Mouse (Mus musculus) CH12.LX (cell line): ENCODE results near the gene Slc16a9. TPM values are rescaled to one million over a fixed set of nuclear protein-coding genes. Genes with fewer than 3 reads are reported as not detected.

ENCODE experiments used
- DNase-seq: peaks from one replicate; pipeline ENCODE4 v3.0.0-alpha.2; 2013; ENCODE audit errors: extremely low read depth
- H3K27ac ChIP-seq: 2 replicates; pipeline ENCODE4 v1.5.1; 2012; ENCODE audit warnings: low read depth, mild to moderate bottlenecking, control low read depth, moderate library complexity; ENCODE audit not compliant: insufficient read depth
- H3K27me3 ChIP-seq: replicated peaks from 2 replicates; pipeline ENCODE3; 2012; ENCODE audit warnings: inconsistent platforms
- H3K36me3 ChIP-seq, 2 experiments: replicated peaks in 1 of 2; 2 replicates each; pipeline versions ENCODE3 to v1.6.1; 2012; ENCODE audit warnings: inconsistent platforms in 1 of 2, low read length in 1 of 2, mild to moderate bottlenecking in 1 of 2, mixed read lengths in 1 of 2, moderate library complexity in 1 of 2; ENCODE audit not compliant: control insufficient read depth in 1 of 2, insufficient read depth in 1 of 2
- H3K4me1 ChIP-seq, 2 experiments: 2 replicates each; pipeline ENCODE4 v1.6.1; 2012; ENCODE audit warnings: inconsistent platforms in 1 of 2, moderate library complexity in 1 of 2; ENCODE audit not compliant: insufficient read depth in 2 of 2, control insufficient read depth in 1 of 2
- H3K4me2 ChIP-seq: 2 replicates; pipeline ENCODE4 v1.6.1; 2012; ENCODE audit warnings: low read depth, mild to moderate bottlenecking, control low read depth; ENCODE audit not compliant: poor library complexity, insufficient read depth, severe bottlenecking
- H3K4me3 ChIP-seq, 3 experiments: fragments of 150-350 bp in 1 of 3; sonication (generic) in 1 of 3; replicated peaks in 1 of 3; 2 replicates each; pipeline versions ENCODE3 to v1.5.1; 2011 to 2012; ENCODE audit warnings: low read depth in 2 of 3, low read length in 2 of 3, mild to moderate bottlenecking in 2 of 3, moderate library complexity in 2 of 3, control low read depth in 1 of 3, improper control_type of control experiment in 1 of 3, inconsistent platforms in 1 of 3, mixed read lengths in 1 of 3; ENCODE audit not compliant: poor library complexity in 1 of 3
- H3K79me2 ChIP-seq: replicated peaks from 2 replicates; pipeline ENCODE4 v1.6.1; 2012; ENCODE audit warnings: mild to moderate bottlenecking, moderate library complexity; ENCODE audit not compliant: control insufficient read depth, poor library complexity, insufficient read depth, severe bottlenecking; ENCODE audit errors: extremely low read depth
- H3K9ac ChIP-seq: 2 replicates; pipeline ENCODE4 v1.6.1; 2012; ENCODE audit warnings: low read depth, mild to moderate bottlenecking, control low read depth, moderate library complexity; ENCODE audit not compliant: insufficient read depth
- H3K9me3 ChIP-seq: replicated peaks from 2 replicates; pipeline ENCODE3; 2012; ENCODE audit warnings: low read length, inconsistent platforms, mixed read lengths
- CHD1 ChIP-seq: IDR thresholded peaks from 2 replicates; pipeline ENCODE4 v1.6.1; 2012; ENCODE audit warnings: low read depth, low read length, improper control_type of control experiment, inconsistent platforms
- CTCF ChIP-seq, 2 experiments: IDR thresholded peaks in 1 of 2; conservative IDR thresholded peaks in 1 of 2; 2 replicates each; pipeline ENCODE4 v1.5.1; 2011 to 2012; ENCODE audit warnings: low read depth in 2 of 2, low read length in 2 of 2, improper control_type of control experiment in 1 of 2, inconsistent platforms in 1 of 2, mild to moderate bottlenecking in 1 of 2, moderate library complexity in 1 of 2
- ELF1 ChIP-seq: IDR thresholded peaks from 2 replicates; pipeline ENCODE4 v1.6.1; 2014; ENCODE audit warnings: low read depth, mild to moderate bottlenecking, inconsistent platforms, low read length, improper control_type of control experiment
- EP300 ChIP-seq: IDR thresholded peaks from 2 replicates; pipeline ENCODE4 v1.6.1; 2011; ENCODE audit warnings: low read length, improper control_type of control experiment
- MAFK ChIP-seq: IDR thresholded peaks from 2 replicates; pipeline ENCODE4 v1.6.1; 2011; ENCODE audit warnings: low read length, improper control_type of control experiment; ENCODE audit not compliant: insufficient replicate concordance
- MAZ ChIP-seq: IDR thresholded peaks from 2 replicates; pipeline ENCODE4 v1.6.1; 2012; ENCODE audit warnings: low read depth, mild to moderate bottlenecking, inconsistent platforms, low read length, improper control_type of control experiment, moderate library complexity
- MEF2A ChIP-seq: IDR thresholded peaks from 2 replicates; pipeline ENCODE4 v1.6.1; 2014; ENCODE audit warnings: low read depth, mild to moderate bottlenecking, inconsistent platforms, low read length, improper control_type of control experiment, borderline replicate concordance
- MYC ChIP-seq: IDR thresholded peaks from 2 replicates; pipeline ENCODE4 v1.6.1; 2011; ENCODE audit warnings: low read depth, mild to moderate bottlenecking, improper control_type of control experiment, low read length
- RCOR1 ChIP-seq: conservative IDR thresholded peaks from 2 replicates; pipeline ENCODE4 v1.6.1; 2012; ENCODE audit warnings: low read depth, mild to moderate bottlenecking, inconsistent platforms, low read length, improper control_type of control experiment
- TBP ChIP-seq: conservative IDR thresholded peaks from 2 replicates; pipeline ENCODE4 v1.6.1; 2011; ENCODE audit warnings: low read depth, low read length, improper control_type of control experiment
- UBTF ChIP-seq: IDR thresholded peaks from 2 replicates; pipeline ENCODE4 v1.6.1; 2012; ENCODE audit warnings: low read depth, mild to moderate bottlenecking, inconsistent platforms, low read length, improper control_type of control experiment, moderate library complexity
- ZMIZ1 ChIP-seq: IDR thresholded peaks from 2 replicates; pipeline ENCODE4 v1.6.1; 2012; ENCODE audit warnings: low read depth, mild to moderate bottlenecking, inconsistent platforms, low read length, improper control_type of control experiment
- dilution Hi-C: fragments of 300-500 bp; cut with MboI; formaldehyde crosslinking; loops from 2 replicates; pipeline ENCODE4 v1.14.3; 2020; ENCODE audit warnings: low sequenced_read_pairs; ENCODE audit not compliant: extremely low pct_unique_long_range_greater_than_20kb, extremely low pct_ligation_motif_present
- in situ Hi-C: fragments of 300-500 bp; cut with MboI; formaldehyde crosslinking; loops from 3 replicates; pipeline ENCODE4 v1.14.3; 2019; ENCODE audit warnings: low sequenced_read_pairs, low pct_ligation_motif_present, low pct_unique_long_range_greater_than_20kb, mixed read lengths
- polyA plus RNA-seq: library from polyadenylated mRNA; unstranded; fragments of >175 nt; gene quantifications from 2 replicates; pipeline ENCODE4 v1.2.1, GENCODE M21; 2012; ENCODE audit warnings: low read depth; ENCODE audit not compliant: insufficient read length
- total RNA-seq, 2 experiments: library from RNA; depleted of rRNA; stranded (reverse); fragments of 300-350 nt in 1 of 2; fragments of >200 nt in 1 of 2; gene quantifications; 2 replicates each; pipeline ENCODE4 v1.2.3; 2012 to 2014

Slc16a9 gene
- not detected in 2 replicates for total RNA-seq (2012; rRNA removed)
- not detected in 2 replicates for total RNA-seq (2014; rRNA removed)
- polyA plus RNA-seq: not detected in 2 replicates

GRCm38 (mm10) chr10:70244921-70245558 is at the start of gene Slc16a9:
Slc16a9 (plus strand) TSS chr10:70245100.
- Histone ChIP-seq H3K9ac (no peak within 1 kb of the TSS), H3K27me3 (no peaks in the 10 kb centered on the region), H3K36me3 (no peaks in the 10 kb centered on the region), H3K9me3 (no peaks in the 10 kb centered on the region), H3K79me2 (no peaks in the 10 kb centered on the region), H3K4me2 (no peak within 1 kb of the TSS), H3K4me3 (no peak within 1 kb of the TSS), H3K27ac (no peak within 1 kb of the TSS), H3K4me1 (peaks cover 0 to 8% of the 10 kb centered on the region in 2 experiments; a peak in 2 of 4 replicates)
- dilution Hi-C loops: no loop called here
- in situ Hi-C loops: no loop called here
- TF ChIP-seq ZMIZ1: no peak
- TF ChIP-seq MYC: no peak
- TF ChIP-seq MAZ: no peak
- TF ChIP-seq MEF2A: no peak
- TF ChIP-seq RCOR1: no peak
- no peak for TF ChIP-seq UBTF
- DNase-seq: no peak

GRCm38 (mm10) chr10:70195279-70195678 is 49.6 kb upstream of the Slc16a9 start:
- Histone ChIP-seq H3K27ac (no peak overlapping the region), H3K4me3 (no peak overlapping the region), H3K9ac (no peak overlapping the region), H3K36me3 (peaks cover 15 to 40% of the 10 kb centered on the region in 2 experiments), H3K9me3 (no peaks in the 10 kb centered on the region), H3K79me2 (no peaks in the 10 kb centered on the region), H3K4me1 (peaks cover 2 to 14% of the 10 kb centered on the region in 2 experiments; a peak in 2 of 4 replicates), H3K4me2 (no peak overlapping the region), H3K27me3 (no peaks in the 10 kb centered on the region)
- in situ Hi-C loops (loop anchor here (10.0 kb wide), 1 partner anchor 100 kb away; no protein-coding TSS in a partner anchor), dilution Hi-C loops (no loop called here)
- no peak for TF ChIP-seq TBP
- TF ChIP-seq MAFK: no peak
- no peak for TF ChIP-seq RCOR1
- TF ChIP-seq CTCF (conservative IDR thresholded peaks at IDR 0.05 in 1 of 2, IDR thresholded peaks at IDR 0.05 in 1 of 2; ENCODE audit: low read depth in 2 of 2, low read length in 2 of 2): no peak
- TF ChIP-seq EP300: no peak
- no peak for TF ChIP-seq CHD1
- no peak for DNase-seq

DNA sequence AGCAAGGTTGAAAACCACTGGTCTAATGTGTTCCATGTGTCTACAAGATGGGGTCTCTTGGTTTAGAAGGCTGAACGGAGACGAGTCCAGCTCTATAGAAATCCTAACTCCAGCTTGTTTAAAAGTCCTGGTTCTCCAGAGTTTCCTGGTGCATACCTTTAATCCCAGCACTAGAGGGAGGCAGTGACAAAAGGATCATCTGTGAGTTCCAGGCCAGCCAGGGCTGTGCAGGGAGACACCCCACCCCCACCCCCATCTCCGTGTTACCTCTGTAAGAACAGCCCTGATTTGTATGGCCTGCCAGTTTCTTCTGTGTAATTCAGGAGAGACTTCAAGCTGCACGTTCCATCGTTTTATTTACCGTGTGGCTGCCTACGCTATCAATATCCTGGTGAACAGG is 49.1 kb upstream of the Slc16a9 start:
- no peaks in the 10 kb centered on the region for H3K27me3 ChIP-seq
- H3K36me3 ChIP-seq: peaks cover 15 to 34% of the 10 kb centered on the region in 2 experiments
- H3K79me2 ChIP-seq: no peaks in the 10 kb centered on the region
- peaks cover 2 to 19% of the 10 kb centered on the region in 2 experiments; a peak in 2 of 4 replicates for H3K4me1 ChIP-seq
- TF ChIP-seq CTCF (conservative IDR thresholded peaks at IDR 0.05 in 1 of 2, IDR thresholded peaks at IDR 0.05 in 1 of 2; ENCODE audit: low read depth in 2 of 2, low read length in 2 of 2) (peak in 1 of 2 experiments; percentile 19; a peak in 1 of 4 replicates), ELF1 (no peak)
- H3K4me3 ChIP-seq: no peak overlapping the region
- in situ Hi-C loops: loop anchor here (10.0 kb wide), 1 partner anchor 99 kb away; no protein-coding TSS in a partner anchor
- H3K9ac ChIP-seq: no peak overlapping the region
- H3K9me3 ChIP-seq: no peaks in the 10 kb centered on the region
- no peak overlapping the region for H3K4me2 ChIP-seq
- no peak for DNase-seq
- H3K27ac ChIP-seq: no peak overlapping the region
- dilution Hi-C loops: no loop called here
